Mouse (Mus musculus): ENCODE data around the gene Gtf3c3. TPM values are rescaled to one million over a fixed set of nuclear protein-coding genes. Genes with fewer than 3 reads are reported as not detected.

Gtf3c3 gene
- polyA plus RNA-seq, 2 experiments = 15.5 to 22.8 TPM

- Histone ChIP-seq H3K4me1 (ENCODE audit: control insufficient read depth, insufficient read depth, low read length) (no peaks in the 10 kb centered on the region), H3K27ac (replicated peaks; ENCODE audit: low read depth, low read length) (no peak overlapping the region), H3K27me3 (ENCODE audit: control insufficient read depth, insufficient read depth, low read length) (no peaks in the 10 kb centered on the region), H3K36me3 (ENCODE audit: control insufficient read depth, insufficient read depth, low read length) (no peaks in the 10 kb centered on the region), H3K9ac (ENCODE audit: low read depth, low read length, severe bottlenecking) (no peak overlapping the region), H3K4me3 (replicated peaks; ENCODE audit: low read length) (no peak overlapping the region), H3K4me2 (replicated peaks; ENCODE audit: low read depth, low read length, severe bottlenecking) (no peak overlapping the region), H3K9me3 (ENCODE audit: control insufficient read depth, low read length) (no peaks in the 10 kb centered on the region)
- 80% methylated on average over 2 of the region's 2 CpGs for WGBS
- ATAC-seq (ENCODE audit: low FRiP score, low read depth) = no peak
- TF ChIP-seq POLR2A (IDR thresholded peaks at IDR 0.05; ENCODE audit: borderline replicate concordance, extremely low read depth, insufficient read depth, insufficient read length) = no peak
- no peak for DNase-seq (ENCODE audit: low spot score)
These were observed 13.3 kb upstream of the Gtf3c3 start for GRCm38 (mm10) chr1:54452116-54452515.

GRCm38 (mm10) chr1:54448833-54449232 lies 10.1 kb upstream of the Gtf3c3 start:
- Histone ChIP-seq H3K27me3 (ENCODE audit: control insufficient read depth, insufficient read depth, low read length) (no peaks in the 10 kb centered on the region), H3K9me3 (ENCODE audit: control insufficient read depth, low read length) (no peaks in the 10 kb centered on the region), H3K4me3 (replicated peaks; ENCODE audit: low read length) (no peak overlapping the region), H3K9ac (ENCODE audit: low read depth, low read length, severe bottlenecking) (no peak overlapping the region), H3K36me3 (ENCODE audit: control insufficient read depth, insufficient read depth, low read length) (no peaks in the 10 kb centered on the region), H3K4me2 (replicated peaks; ENCODE audit: low read depth, low read length, severe bottlenecking) (no peak overlapping the region), H3K27ac (replicated peaks; ENCODE audit: low read depth, low read length) (no peak overlapping the region), H3K4me1 (ENCODE audit: control insufficient read depth, insufficient read depth, low read length) (no peaks in the 10 kb centered on the region)
- TF ChIP-seq POLR2A (IDR thresholded peaks at IDR 0.05; ENCODE audit: borderline replicate concordance, extremely low read depth, insufficient read depth, insufficient read length) = no peak
- no peak for DNase-seq (ENCODE audit: low spot score)
- 68% methylated on average over 4 of the region's 4 CpGs for WGBS
- ATAC-seq (ENCODE audit: low FRiP score, low read depth) = no peak

GRCm38 (mm10) chr1:54443641-54444040 lies 4.9 kb upstream of the Gtf3c3 start:
- no peaks in the 10 kb centered on the region for H3K4me1 ChIP-seq (ENCODE audit: control insufficient read depth, insufficient read depth, low read length)
- no peak overlapping the region for H3K4me2 ChIP-seq (replicated peaks; ENCODE audit: low read depth, low read length, severe bottlenecking)
- no peak overlapping the region for H3K9ac ChIP-seq (ENCODE audit: low read depth, low read length, severe bottlenecking)
- ATAC-seq (ENCODE audit: low FRiP score, low read depth) = no peak
- no peaks in the 10 kb centered on the region for H3K36me3 ChIP-seq (ENCODE audit: control insufficient read depth, insufficient read depth, low read length)
- DNase-seq (ENCODE audit: low spot score) = no peak
- no peak overlapping the region for H3K4me3 ChIP-seq (replicated peaks; ENCODE audit: low read length)
- no peaks in the 10 kb centered on the region for H3K27me3 ChIP-seq (ENCODE audit: control insufficient read depth, insufficient read depth, low read length)
- no peak overlapping the region for H3K27ac ChIP-seq (replicated peaks; ENCODE audit: low read depth, low read length)
- 56% methylated on average over 7 of the region's 7 CpGs for WGBS
- no peak for TF ChIP-seq POLR2A (IDR thresholded peaks at IDR 0.05; ENCODE audit: borderline replicate concordance, extremely low read depth, insufficient read depth, insufficient read length)
- H3K9me3 ChIP-seq (ENCODE audit: control insufficient read depth, low read length) = no peaks in the 10 kb centered on the region

DNA sequence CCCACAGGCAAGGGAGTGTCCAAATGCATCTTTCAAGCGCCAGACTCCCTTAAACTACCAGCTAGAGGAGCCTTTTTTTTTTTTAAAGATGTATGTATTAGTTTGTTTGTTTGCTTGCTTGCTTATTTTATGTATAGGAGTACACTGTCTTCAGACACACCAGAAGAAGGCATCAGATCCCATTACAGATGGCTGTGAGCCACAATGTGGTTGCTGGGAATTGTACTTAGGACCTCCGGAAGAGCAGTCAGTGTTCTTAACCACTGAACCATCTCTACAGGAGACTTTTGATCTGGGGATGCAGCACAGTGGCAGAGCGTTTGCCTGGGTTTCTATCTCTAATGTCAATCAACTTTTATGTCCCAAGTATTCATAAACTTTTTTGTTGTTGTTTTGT lies 307 bp upstream of the Gtf3c3 start:
- no peak; the same call in 1 of the 2 replicates for ATAC-seq (ENCODE audit: low FRiP score, low read depth)
- Histone ChIP-seq H3K4me3 (replicated peaks; ENCODE audit: low read length) (peak overlapping the region; percentile 70), H3K4me2 (replicated peaks; ENCODE audit: low read depth, low read length, severe bottlenecking) (peak overlapping the region; percentile 73; the same call in 1 of the 2 replicates), H3K9ac (ENCODE audit: low read depth, low read length, severe bottlenecking) (peak overlapping the region; percentile 92), H3K27me3 (ENCODE audit: control insufficient read depth, insufficient read depth, low read length) (no peaks in the 10 kb centered on the region), H3K27ac (replicated peaks; ENCODE audit: low read depth, low read length) (no peak overlapping the region; the same call in 1 of the 2 replicates), H3K4me1 (ENCODE audit: control insufficient read depth, insufficient read depth, low read length) (peaks cover 6% of the 10 kb centered on the region; the same call in 1 of the 2 replicates), H3K36me3 (ENCODE audit: control insufficient read depth, insufficient read depth, low read length) (0 out of 2 replicates have a peak, but pooled peaks cover 5% of the 10 kb centered on the region), H3K9me3 (ENCODE audit: control insufficient read depth, low read length) (no peaks in the 10 kb centered on the region)
- WGBS = 58% methylated on average over 3 of the region's 3 CpGs
- TF ChIP-seq POLR2A (IDR thresholded peaks at IDR 0.05; ENCODE audit: borderline replicate concordance, extremely low read depth, insufficient read depth, insufficient read length) = no peak
- no peak for DNase-seq (ENCODE audit: low spot score)

- no peak for TF ChIP-seq POLR2A (IDR thresholded peaks at IDR 0.05; ENCODE audit: borderline replicate concordance, extremely low read depth, insufficient read depth, insufficient read length)
- H3K4me1 ChIP-seq (ENCODE audit: control insufficient read depth, insufficient read depth, low read length) = no peaks in the 10 kb centered on the region
- H3K27ac ChIP-seq (replicated peaks; ENCODE audit: low read depth, low read length) = no peak overlapping the region
- no peak overlapping the region for H3K9ac ChIP-seq (ENCODE audit: low read depth, low read length, severe bottlenecking)
- DNase-seq (ENCODE audit: low spot score) (no peak), ATAC-seq (ENCODE audit: low FRiP score, low read depth) (no peak)
- H3K36me3 ChIP-seq (ENCODE audit: control insufficient read depth, insufficient read depth, low read length) = peaks cover 78% of the 10 kb centered on the region
- 87% methylated on average over 4 of the region's 4 CpGs for WGBS
- H3K4me2 ChIP-seq (replicated peaks; ENCODE audit: low read depth, low read length, severe bottlenecking) = no peak overlapping the region
- H3K27me3 ChIP-seq (ENCODE audit: control insufficient read depth, insufficient read depth, low read length) = no peaks in the 10 kb centered on the region
- H3K9me3 ChIP-seq (ENCODE audit: control insufficient read depth, low read length) = no peaks in the 10 kb centered on the region
- H3K4me3 ChIP-seq (replicated peaks; ENCODE audit: low read length) = no peak overlapping the region
These were observed 16.5 kb downstream of the Gtf3c3 start for GRCm38 (mm10) chr1:54422195-54422750.
